Mouse (Mus musculus) hindbrain, embryonic 10.5 days (tissue): ENCODE measurements around the gene St8sia6. TPM values are rescaled to one million over a fixed set of nuclear protein-coding genes. Genes with fewer than 3 reads are reported as not detected.
A peak's percentile ranks its signal among the peaks of the same experiment; 100 is the strongest.
"Not testable (repeated sequence)": the region's sequence is repeated elsewhere in the genome, so short reads cannot be mapped to it uniquely, and the experiment has no call there.

ENCODE experiments used
- DNase-seq: peaks from one replicate; pipeline ENCODE4 v3.0.0-alpha.2; 2017; ENCODE audit warnings: low spot score
- H3K27ac ChIP-seq: fragments of 300-500 bp; sonication (generic); 2 replicates; pipeline ENCODE4 v1.5.1; 2016; ENCODE audit warnings: mild to moderate bottlenecking, moderate library complexity
- H3K27me3 ChIP-seq: fragments of 300-500 bp; sonication (generic); 2 replicates; pipeline ENCODE4 v1.6.1; 2016; ENCODE audit warnings: mild to moderate bottlenecking; ENCODE audit not compliant: poor library complexity, insufficient read depth, severe bottlenecking
- H3K36me3 ChIP-seq: fragments of 300-500 bp; sonication (generic); 2 replicates; pipeline ENCODE4 v1.6.1; 2016; ENCODE audit warnings: mild to moderate bottlenecking, moderate library complexity
- H3K4me1 ChIP-seq: fragments of 300-500 bp; sonication (generic); replicated peaks from 2 replicates; pipeline ENCODE4 v1.6.1; 2016; ENCODE audit warnings: mild to moderate bottlenecking
- H3K4me3 ChIP-seq: fragments of 300-500 bp; sonication (generic); 2 replicates; pipeline ENCODE4 v1.5.1; 2016; ENCODE audit warnings: mild to moderate bottlenecking, moderate library complexity
- H3K9me3 ChIP-seq: fragments of 300-500 bp; sonication (generic); 2 replicates; pipeline ENCODE4 v1.6.1; 2016; ENCODE audit warnings: mild to moderate bottlenecking, moderate library complexity
- WGBS: fragments of 180-500 bp; shearing (Covaris S2); methylation state at CpG from one replicate; pipeline ENCODE4 v1.1.7; 2016; 5-methylcytosine and 5-hydroxymethylcytosine counted together
- polyA plus RNA-seq: library from polyadenylated mRNA; unstranded; fragments of >200 nt; fragmentation: Nextera tagmentation; extraction: Ambion mirVana; gene quantifications from 2 replicates; pipeline ENCODE4 v1.2.1, GENCODE M21; 2016

The St8sia6 gene
- polyA plus RNA-seq, 1 experiment from 2014 or later, result 0.47 TPM

DNA sequence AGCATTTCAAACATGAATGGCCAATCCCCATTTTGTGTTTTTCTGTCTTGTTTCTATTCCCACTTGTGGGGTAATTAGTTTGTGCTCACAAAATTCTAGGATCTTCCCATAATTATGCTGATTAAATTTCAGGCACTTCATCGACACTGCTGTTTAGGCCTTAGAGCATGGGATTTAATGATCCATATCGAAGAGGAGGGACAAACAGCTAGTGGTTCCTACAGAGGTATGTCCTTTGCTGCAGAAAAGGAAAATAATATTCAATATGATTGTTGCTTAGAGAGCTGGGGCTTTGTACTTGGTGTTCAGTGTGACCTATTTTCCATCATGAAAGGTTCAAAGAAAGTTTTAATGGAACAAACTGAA lies 110.7 kb downstream of the St8sia6 start:
- no peak for DNase-seq
- Histone ChIP-seq H3K36me3 (no peaks in the 10 kb centered on the region), H3K27ac (no peak overlapping the region), H3K27me3 (no peaks in the 10 kb centered on the region), H3K9me3 (no peaks in the 10 kb centered on the region), H3K4me1 (no peaks in the 10 kb centered on the region), H3K4me3 (no peak overlapping the region)
- 84% methylated on average over 2 of the region's 2 CpGs for WGBS

DNA sequence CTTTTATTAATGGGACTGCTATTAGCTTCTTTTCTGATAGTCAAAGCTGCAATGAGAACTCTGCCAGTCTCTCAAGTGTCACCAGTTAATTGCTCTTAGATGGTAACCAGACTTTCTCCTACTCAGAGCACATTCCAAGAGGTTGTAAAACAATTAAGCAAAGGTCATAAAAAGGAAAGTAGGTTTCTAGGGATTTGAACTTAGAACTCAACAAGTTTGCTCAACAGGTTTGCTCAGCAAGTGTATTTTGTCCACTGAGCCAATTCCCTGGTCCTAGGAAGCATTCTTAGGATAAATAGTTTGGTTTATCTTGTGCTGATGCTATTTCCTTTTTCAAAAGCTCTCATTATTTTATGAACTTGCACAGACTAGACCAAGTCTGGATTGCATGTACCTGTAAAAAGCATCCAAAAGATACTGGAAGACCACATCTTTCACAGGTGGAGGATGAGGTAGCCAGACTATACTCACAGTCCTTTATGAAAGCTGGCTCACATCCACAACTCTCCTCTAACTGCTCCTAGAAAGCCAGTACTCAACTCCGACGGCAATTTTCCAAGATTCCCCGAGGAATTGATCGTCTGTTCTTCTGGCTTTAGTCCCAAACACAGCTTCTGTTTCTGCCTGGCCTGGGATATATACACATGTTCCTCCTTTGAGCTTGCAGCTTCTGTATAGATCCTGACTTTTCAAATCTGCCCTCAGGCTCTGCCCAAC lies 111.2 kb downstream of the St8sia6 start:
- Histone ChIP-seq H3K4me1 (no peaks in the 10 kb centered on the region), H3K27ac (no peak overlapping the region), H3K36me3 (no peaks in the 10 kb centered on the region), H3K9me3 (no peaks in the 10 kb centered on the region), H3K4me3 (no peak overlapping the region), H3K27me3 (no peaks in the 10 kb centered on the region)
- DNase-seq, result no peak
- 74% methylated on average over 4 of the region's 4 CpGs for WGBS

DNA sequence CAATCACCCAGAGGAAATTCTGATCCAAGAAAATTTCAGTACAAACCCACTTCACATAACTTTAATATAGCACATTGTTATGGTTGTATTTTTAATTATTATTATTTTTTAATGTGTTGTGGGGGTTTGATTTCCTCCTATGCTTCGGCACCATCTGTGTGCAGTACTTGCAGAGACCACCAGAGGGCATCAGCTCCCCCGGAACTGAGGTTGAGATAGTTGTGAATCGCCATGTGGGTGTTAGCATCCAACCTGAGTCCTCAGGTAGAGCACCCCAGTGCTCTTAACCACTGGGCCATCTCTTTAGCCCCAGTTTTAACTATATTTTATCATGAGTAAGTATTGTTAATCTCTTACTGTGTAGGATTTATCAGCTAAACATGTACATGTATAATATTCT lies 120.9 kb downstream of the St8sia6 start:
- H3K4me1 ChIP-seq, result no peaks in the 10 kb centered on the region
- no peak overlapping the region for H3K27ac ChIP-seq
- DNase-seq, result peak; percentile 6
- no peaks in the 10 kb centered on the region for H3K27me3 ChIP-seq
- no peaks in the 10 kb centered on the region for H3K9me3 ChIP-seq
- H3K36me3 ChIP-seq, result no peaks in the 10 kb centered on the region
- H3K4me3 ChIP-seq, result no peak overlapping the region
- WGBS, result 71% methylated on average over 3 of the region's 3 CpGs

DNA sequence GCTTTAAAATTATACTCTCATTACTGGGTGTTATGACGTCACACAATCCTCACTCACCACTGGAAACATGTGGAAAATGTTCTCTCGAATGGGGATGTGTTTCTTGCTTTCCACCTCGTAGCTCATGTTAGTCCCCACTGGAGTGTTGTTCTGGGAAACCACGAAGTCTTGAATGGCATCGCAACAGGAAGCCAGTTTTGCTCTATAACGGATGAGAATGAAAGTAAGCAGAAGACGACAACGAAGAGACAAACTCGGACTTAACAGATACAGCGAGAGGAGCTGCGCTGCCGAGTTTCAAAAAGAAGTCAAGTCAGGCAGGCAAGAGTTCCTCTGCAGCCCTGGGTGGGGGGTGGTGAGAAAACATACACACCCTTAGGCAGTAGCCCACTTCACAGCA lies 121.4 kb downstream of the St8sia6 start:
- 83% methylated on average over 12 of the region's 12 CpGs for WGBS
- Histone ChIP-seq H3K4me1 (no peaks in the 10 kb centered on the region), H3K27ac (no peak overlapping the region), H3K36me3 (no peaks in the 10 kb centered on the region), H3K9me3 (no peaks in the 10 kb centered on the region), H3K4me3 (no peak overlapping the region), H3K27me3 (no peaks in the 10 kb centered on the region)
- DNase-seq, result no peak

DNA sequence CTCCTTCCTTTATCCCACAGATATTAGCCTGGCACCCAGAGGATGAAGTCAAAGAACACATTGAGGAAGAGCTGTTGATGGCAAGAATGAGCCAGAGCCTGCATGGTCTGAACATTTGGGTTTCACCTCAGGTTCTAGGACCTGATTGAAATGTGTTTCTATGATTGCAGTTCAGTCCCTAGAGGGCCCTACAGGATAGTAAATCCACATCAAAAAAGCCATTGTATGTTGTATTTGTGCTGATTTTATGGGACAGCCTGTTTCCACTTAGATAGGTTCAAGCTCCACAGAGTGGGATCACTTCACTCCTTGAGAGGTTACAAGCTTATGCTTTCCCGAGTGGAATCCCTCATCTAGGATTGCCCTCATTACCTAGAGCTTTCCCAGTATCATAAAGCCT lies 159.0 kb downstream of the St8sia6 start:
- no peak overlapping the region for H3K27ac ChIP-seq
- WGBS, result 69% methylated on average over 1 of the region's 1 CpGs
- no peaks in the 10 kb centered on the region for H3K4me1 ChIP-seq
- H3K27me3 ChIP-seq, result no peaks in the 10 kb centered on the region
- H3K36me3 ChIP-seq, result no peaks in the 10 kb centered on the region
- H3K4me3 ChIP-seq, result no peak overlapping the region
- no peak for DNase-seq
- no peaks in the 10 kb centered on the region for H3K9me3 ChIP-seq

DNA sequence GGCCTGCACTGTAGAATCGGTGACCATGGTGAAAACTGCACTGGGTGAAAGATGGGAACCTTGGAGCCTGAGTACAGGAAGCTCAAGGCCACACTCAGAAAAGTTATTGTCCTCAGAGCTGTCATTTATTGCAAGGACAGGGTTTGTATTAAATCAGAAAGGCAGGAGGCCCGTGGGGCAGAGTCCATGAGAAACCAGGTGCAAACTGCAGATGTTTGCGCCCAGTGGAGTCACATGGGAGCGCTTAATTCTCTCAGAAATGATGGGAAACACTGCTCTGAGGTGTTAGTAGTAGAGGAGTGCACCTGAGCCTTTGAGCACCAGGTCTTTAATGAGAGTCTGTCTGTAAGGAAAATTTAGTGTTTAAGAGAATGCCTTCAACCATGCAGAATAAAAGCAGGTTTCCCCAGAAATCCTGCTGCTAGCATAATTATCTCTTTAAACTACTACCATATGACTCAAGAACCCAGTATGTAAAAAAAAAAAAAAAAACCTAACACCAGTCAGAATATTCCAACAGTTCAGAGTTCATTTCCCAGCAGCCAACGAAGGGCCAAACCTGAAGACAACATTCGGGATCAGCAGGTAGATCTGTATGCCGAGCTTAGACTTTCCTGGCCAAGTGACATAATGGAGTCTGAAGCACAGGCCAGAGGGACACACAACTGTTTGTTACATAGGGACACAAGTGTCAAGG lies 163.6 kb downstream of the St8sia6 start:
- 85% methylated on average over 7 of the region's 7 CpGs for WGBS
- Histone ChIP-seq H3K4me1 (no peaks in the 10 kb centered on the region), H3K4me3 (no peak overlapping the region), H3K36me3 (no peaks in the 10 kb centered on the region), H3K9me3 (no peaks in the 10 kb centered on the region), H3K27me3 (no peaks in the 10 kb centered on the region), H3K27ac (no peak overlapping the region)
- no peak for DNase-seq

DNA sequence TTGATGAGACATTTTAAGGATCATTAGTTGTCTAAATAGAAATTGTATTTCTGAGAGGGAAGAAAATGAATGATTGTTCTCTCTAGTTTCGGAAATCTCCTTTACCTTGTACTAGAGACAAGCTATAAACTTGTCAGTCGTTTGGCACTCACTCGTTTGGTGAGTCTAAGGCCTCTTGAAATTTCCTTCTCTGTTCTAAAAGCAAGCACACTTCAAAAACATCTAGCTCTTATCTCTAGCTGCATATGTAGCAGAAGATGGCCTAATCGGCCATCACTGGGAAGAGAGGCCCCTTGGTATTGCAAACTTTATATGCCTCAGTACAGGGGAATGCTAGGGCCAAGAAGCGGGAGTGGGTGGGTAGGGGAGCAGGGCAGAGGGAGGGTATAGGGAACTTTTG lies 190.2 kb downstream of the St8sia6 start:
- not testable (repeated sequence) for H3K4me1 ChIP-seq, H3K9me3 ChIP-seq, H3K36me3 ChIP-seq, DNase-seq, H3K27ac ChIP-seq, H3K27me3 ChIP-seq, H3K4me3 ChIP-seq
- WGBS, result 87% methylated on average over 5 of the region's 5 CpGs

DNA sequence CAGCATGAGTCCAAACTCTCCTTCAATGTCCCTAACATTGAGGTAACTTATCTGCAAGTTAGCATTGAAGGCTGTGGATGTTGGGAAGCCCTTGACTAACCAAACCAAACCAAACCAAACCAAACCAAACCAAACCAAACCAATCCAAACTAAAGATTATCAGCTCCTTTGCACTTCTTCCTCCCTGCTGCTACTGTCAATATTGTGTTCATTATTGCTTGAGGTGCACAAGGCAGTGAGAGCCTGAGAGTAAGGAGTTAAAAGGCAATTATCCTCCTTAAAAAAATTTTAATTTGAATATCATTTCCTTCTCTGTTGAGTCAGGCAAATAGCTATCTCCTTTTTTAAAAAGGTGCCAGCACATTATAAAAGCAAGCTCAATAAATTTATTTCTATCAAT lies 190.8 kb downstream of the St8sia6 start:
- Histone ChIP-seq H3K4me3 (no peak overlapping the region), H3K36me3 (no peaks in the 10 kb centered on the region), H3K27ac (no peak overlapping the region), H3K4me1 (no peaks in the 10 kb centered on the region), H3K9me3 (no peaks in the 10 kb centered on the region), H3K27me3 (no peaks in the 10 kb centered on the region)
- DNase-seq, result no peak

Other genes starting within 250 kb of the St8sia6 start
- gene Trdmt1, start 249.4 kb downstream of the St8sia6 start, polyA plus RNA-seq, result 8.4 and 8.7 TPM in 2 replicates
- gene Vim, start 220.1 kb downstream of the St8sia6 start, polyA plus RNA-seq, result 1,007 and 1,152 TPM in 2 replicates